Mouse (Mus musculus) cerebellum, adult 2 months (tissue): ENCODE data around the gene Lck.

Source experiments
- CTCF ChIP-seq: fragments of 200-500 bp; IDR thresholded peaks from 2 replicates; pipeline ENCODE4 v1.5.1; 2011; ENCODE audit warnings: low read depth, mild to moderate bottlenecking, control low read depth, low read length, moderate library complexity, borderline replicate concordance; ENCODE audit not compliant: insufficient read depth
- POLR2A ChIP-seq: fragments of 200-500 bp; IDR thresholded peaks from 2 replicates; pipeline ENCODE4 v1.6.1; 2011; ENCODE audit warnings: low read length, control low read depth, borderline replicate concordance; ENCODE audit not compliant: insufficient read depth

- TF ChIP-seq CTCF = no peak
- no peak for TF ChIP-seq POLR2A
Observed at GRCm38 (mm10) chr4:129572236-129573092, 977 bp downstream of the Lck start.
